Mouse (Mus musculus) cortical plate, adult 2 months (tissue): ENCODE data around the gene Rph3a.

Experiments used
- CTCF ChIP-seq: fragments of 200-500 bp; IDR thresholded peaks from 2 replicates; pipeline ENCODE4 v1.5.1; 2011; ENCODE audit warnings: mild to moderate bottlenecking, control low read depth, low read length; ENCODE audit not compliant: insufficient read depth; ENCODE audit errors: extremely low read depth
- POLR2A ChIP-seq: fragments of 200-500 bp; IDR thresholded peaks from 2 replicates; pipeline ENCODE4 v1.6.1; 2011; ENCODE audit warnings: mild to moderate bottlenecking, low read length, control low read depth; ENCODE audit not compliant: insufficient read depth; ENCODE audit errors: extremely low read depth

GRCm38 (mm10) chr5:120988373-120988772 lies 21.5 kb downstream of the Rph3a start:
- TF ChIP-seq POLR2A (no peak), CTCF (no peak)
